Mouse (Mus musculus) lung, postnatal 0 days (tissue): Measurements from ENCODE around the gene Hoxc4.

Source experiments
- CTCF ChIP-seq: IDR thresholded peaks from 2 replicates; pipeline ENCODE4 v1.5.1; 2016; ENCODE audit warnings: antibody characterized with exemption, mild to moderate bottlenecking
- EP300 ChIP-seq: IDR thresholded peaks from 2 replicates; pipeline ENCODE4 v1.6.1; 2016; ENCODE audit warnings: antibody characterized with exemption, mild to moderate bottlenecking, control low read depth

DNA sequence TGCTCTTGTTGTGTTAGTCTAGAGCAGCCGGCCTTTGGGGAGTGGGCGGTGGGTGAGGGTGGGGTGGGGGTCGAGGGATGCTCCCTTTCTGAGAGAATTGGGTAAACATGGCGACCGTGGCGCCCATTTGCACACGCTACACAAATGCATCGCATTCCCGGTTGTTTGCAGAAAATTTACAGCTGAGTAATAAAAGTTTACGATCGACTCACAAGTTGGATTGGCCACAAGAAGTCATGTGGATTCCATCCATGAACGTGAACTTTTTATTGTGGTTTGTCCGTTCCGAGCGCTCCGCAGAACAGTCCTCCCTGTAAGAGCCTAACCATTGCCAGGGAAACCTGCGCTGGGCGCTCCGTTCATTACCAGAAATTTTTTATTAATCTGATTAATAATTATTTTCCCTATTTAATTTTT, 20.8 kb upstream of the Hoxc4 start, which contains the start of gene Hoxc6:
- no peak for TF ChIP-seq CTCF
- no peak for TF ChIP-seq EP300
